Mouse (Mus musculus): Measurements from ENCODE around the gene Btn1a1. TPM values are rescaled to one million over a fixed set of nuclear protein-coding genes. Genes with fewer than 3 reads are reported as not detected.
A peak's percentile ranks its signal among the peaks of the same experiment; 100 is the strongest.

The Btn1a1 gene
- polyA plus RNA-seq, 1 experiment from 2014 or later: 0.07 TPM

DNA sequence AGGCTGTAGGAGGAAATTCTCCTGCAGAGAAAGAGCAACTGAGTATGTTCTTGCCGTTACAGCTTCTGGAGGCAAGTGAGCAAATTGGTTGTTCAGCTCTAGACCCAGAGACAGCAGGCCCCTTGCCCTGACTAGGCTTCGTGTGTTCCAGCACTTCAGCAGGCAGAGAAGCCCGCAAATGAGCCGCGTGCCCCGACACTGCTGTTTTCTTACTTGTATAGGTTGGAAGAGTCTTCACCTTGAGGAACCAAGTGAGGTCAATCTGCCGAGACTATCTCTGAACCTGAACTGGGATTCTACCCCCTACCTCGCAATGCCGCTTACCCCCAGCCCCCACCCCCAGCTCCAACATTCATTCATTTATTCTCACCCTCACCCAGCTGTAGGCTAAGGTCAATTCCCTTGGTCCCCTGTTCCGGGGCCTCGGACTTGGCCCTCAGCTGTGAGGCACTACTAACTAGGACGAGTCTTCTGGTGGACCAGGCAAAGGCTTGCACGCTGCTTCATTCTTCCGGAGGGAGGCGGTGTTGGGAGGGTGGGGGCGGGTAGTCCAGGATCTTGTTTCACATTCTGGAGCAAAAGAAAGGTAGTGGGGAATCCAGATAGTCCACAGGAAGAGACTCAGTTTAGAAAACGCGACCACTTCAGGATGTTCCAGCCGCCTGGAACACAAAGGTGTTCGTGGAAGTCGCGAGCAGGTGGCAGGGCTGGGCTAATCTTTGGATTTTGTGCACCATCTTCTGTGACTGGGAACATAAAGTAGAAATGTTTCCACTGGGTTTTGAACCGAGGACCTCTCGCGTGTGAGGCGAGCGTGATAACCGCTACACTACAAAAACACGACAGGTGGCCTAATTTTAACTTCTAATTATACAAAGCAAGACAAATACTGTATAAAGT lies 54.1 kb downstream of the Btn1a1 start:
- Histone ChIP-seq H3K4me3 (peak overlapping the region; percentile 38), H3K36me3 (0 out of 2 replicates have a peak, but pooled peaks cover 5% of the 10 kb centered on the region), H3K27ac (replicated peaks) (no peak overlapping the region), H3K4me1 (replicated peaks) (peaks cover 16% of the 10 kb centered on the region), H3K27me3 (peaks cover 35% of the 10 kb centered on the region), H3K9ac (peak overlapping the region; percentile 56; the same call in 1 of the 2 replicates), H3K4me2 (peak overlapping the region; percentile 59), H3K9me3 (no peaks in the 10 kb centered on the region)
- ATAC-seq (ENCODE audit: low read depth): peak; percentile 56; the same call in 1 of the 2 replicates
- WGBS: 5% methylated on average over 29 of the region's 29 CpGs

DNA sequence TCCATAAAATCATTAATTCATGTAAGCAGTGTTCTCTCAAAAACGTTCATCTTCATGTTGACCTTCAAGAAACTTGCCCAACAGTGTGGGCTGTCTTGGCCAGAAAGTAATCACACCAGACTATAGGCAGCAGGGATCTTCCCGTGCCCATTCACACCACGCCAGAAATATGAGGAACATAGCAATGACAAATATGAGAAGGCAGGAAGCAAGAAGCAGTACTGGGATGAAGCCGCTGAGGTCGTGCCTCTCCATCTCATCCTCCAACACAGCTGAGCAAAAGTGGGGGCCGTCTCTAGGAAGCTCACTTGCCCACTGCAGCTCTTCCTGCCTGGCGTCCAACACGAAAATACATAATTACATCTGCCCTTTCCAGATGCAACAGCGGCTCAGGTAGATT lies 55.1 kb downstream of the Btn1a1 start:
- Histone ChIP-seq H3K36me3 (no peaks in the 10 kb centered on the region), H3K9ac (no peak overlapping the region), H3K4me1 (replicated peaks) (peaks cover 16% of the 10 kb centered on the region), H3K4me2 (no peak overlapping the region), H3K27me3 (peaks cover 35% of the 10 kb centered on the region), H3K27ac (replicated peaks) (no peak overlapping the region), H3K4me3 (no peak overlapping the region), H3K9me3 (no peaks in the 10 kb centered on the region)
- WGBS: 78% methylated on average over 9 of the region's 9 CpGs
- ATAC-seq (ENCODE audit: low read depth): no peak

Other genes with a start within 250 kb of the Btn1a1 start
- gene Vmn1r222, start 230.0 kb downstream of the Btn1a1 start, polyA plus RNA-seq (2015; fragmentation: Nextera tagmentation; extraction: Ambion mirVana): not detected in 2 replicates
- gene Vmn1r223, start 218.8 kb downstream of the Btn1a1 start, polyA plus RNA-seq (2015; fragmentation: Nextera tagmentation; extraction: Ambion mirVana): not detected in 2 replicates
- 51.6 and 60.7 TPM in 2 replicates for gene Zfp322a, start 96.7 kb downstream of the Btn1a1 start, polyA plus RNA-seq (2015; fragmentation: Nextera tagmentation; extraction: Ambion mirVana)
- gene Abt1, start 42.0 kb downstream of the Btn1a1 start, polyA plus RNA-seq (2015; fragmentation: Nextera tagmentation; extraction: Ambion mirVana): 9.5 and 10.3 TPM in 2 replicates
- 0.12 and 0.21 TPM in 2 replicates for gene Btn2a2, start 23.0 kb upstream of the Btn1a1 start, polyA plus RNA-seq (2015; fragmentation: Nextera tagmentation; extraction: Ambion mirVana)
- gene Hist1h4h, start 65.1 kb upstream of the Btn1a1 start, polyA plus RNA-seq (2015; fragmentation: Nextera tagmentation; extraction: Ambion mirVana): 2.4 and 2.6 TPM in 2 replicates
- 0.95 TPM in 1 of 2 replicates, not detected in the other for gene Hist1h2af, start 68.0 kb upstream of the Btn1a1 start, polyA plus RNA-seq (2015; fragmentation: Nextera tagmentation; extraction: Ambion mirVana)
- 1.1 and 1.3 TPM in 2 replicates for gene Hist1h3g, start 69.5 kb upstream of the Btn1a1 start, polyA plus RNA-seq (2015; fragmentation: Nextera tagmentation; extraction: Ambion mirVana)
- gene Hist1h2bh, start 77.5 kb upstream of the Btn1a1 start, polyA plus RNA-seq (2015; fragmentation: Nextera tagmentation; extraction: Ambion mirVana): 0.61 TPM in 1 of 2 replicates, not detected in the other
- not detected in 2 replicates for gene Hist1h3f, start 78.2 kb upstream of the Btn1a1 start, polyA plus RNA-seq (2015; fragmentation: Nextera tagmentation; extraction: Ambion mirVana)
- gene Hist1h4f, start 85.7 kb upstream of the Btn1a1 start, polyA plus RNA-seq (2015; fragmentation: Nextera tagmentation; extraction: Ambion mirVana): not detected in 2 replicates
- gene Hist1h1d, start 87.4 kb upstream of the Btn1a1 start, polyA plus RNA-seq (2015; fragmentation: Nextera tagmentation; extraction: Ambion mirVana): 0.11 and 0.22 TPM in 2 replicates
- gene Hist1h3e, start 96.5 kb upstream of the Btn1a1 start, polyA plus RNA-seq (2015; fragmentation: Nextera tagmentation; extraction: Ambion mirVana): 2.0 and 3.2 TPM in 2 replicates
- 12.3 and 18.7 TPM in 2 replicates for gene Hist1h2ae, start 105.3 kb upstream of the Btn1a1 start, polyA plus RNA-seq (2015; fragmentation: Nextera tagmentation; extraction: Ambion mirVana)
- 2.2 and 3.5 TPM in 2 replicates for gene Hist1h2bg, start 105.5 kb upstream of the Btn1a1 start, polyA plus RNA-seq (2015; fragmentation: Nextera tagmentation; extraction: Ambion mirVana)
- gene Hist1h2bf, start 108.3 kb upstream of the Btn1a1 start, polyA plus RNA-seq (2015; fragmentation: Nextera tagmentation; extraction: Ambion mirVana): 0.81 and 1.6 TPM in 2 replicates
- gene Hist1h2ad, start 108.5 kb upstream of the Btn1a1 start, polyA plus RNA-seq (2015; fragmentation: Nextera tagmentation; extraction: Ambion mirVana): 1.2 and 1.3 TPM in 2 replicates
- gene Hist1h3d, start 109.9 kb upstream of the Btn1a1 start, polyA plus RNA-seq (2015; fragmentation: Nextera tagmentation; extraction: Ambion mirVana): 0.63 and 2.0 TPM in 2 replicates
- gene Hist1h4d, start 115.7 kb upstream of the Btn1a1 start, polyA plus RNA-seq (2015; fragmentation: Nextera tagmentation; extraction: Ambion mirVana): 37.3 and 43.1 TPM in 2 replicates
- gene Hist1h2be, start 155.2 kb upstream of the Btn1a1 start, polyA plus RNA-seq (2015; fragmentation: Nextera tagmentation; extraction: Ambion mirVana): 1.6 and 2.1 TPM in 2 replicates
- 6.1 and 8.1 TPM in 2 replicates for gene Hist1h1e, start 156.7 kb upstream of the Btn1a1 start, polyA plus RNA-seq (2015; fragmentation: Nextera tagmentation; extraction: Ambion mirVana)
- gene Hist1h2ac, start 218.0 kb upstream of the Btn1a1 start, polyA plus RNA-seq (2015; fragmentation: Nextera tagmentation; extraction: Ambion mirVana): 0.40 and 0.66 TPM in 2 replicates
- gene Hist1h2bc, start 218.3 kb upstream of the Btn1a1 start, polyA plus RNA-seq (2015; fragmentation: Nextera tagmentation; extraction: Ambion mirVana): 25.7 and 28.2 TPM in 2 replicates
- gene Hist1h1t, start 229.9 kb upstream of the Btn1a1 start, polyA plus RNA-seq (2015; fragmentation: Nextera tagmentation; extraction: Ambion mirVana): not detected in 2 replicates
- 2.3 and 2.5 TPM in 2 replicates for gene Hist1h4c, start 232.6 kb upstream of the Btn1a1 start, polyA plus RNA-seq (2015; fragmentation: Nextera tagmentation; extraction: Ambion mirVana)
- 3.7 and 4.0 TPM in 2 replicates for gene Hfe, start 245.0 kb upstream of the Btn1a1 start, polyA plus RNA-seq (2015; fragmentation: Nextera tagmentation; extraction: Ambion mirVana)